Mouse (Mus musculus): ENCODE results near the gene Rpl9-ps6. TPM values are rescaled to one million over a fixed set of nuclear protein-coding genes. Genes with fewer than 3 reads are reported as not detected.
"Not testable (repeated sequence)": the region's sequence is repeated elsewhere in the genome, so short reads cannot be mapped to it uniquely, and the experiment has no call there.

The Rpl9-ps6 gene
- polyA plus RNA-seq, 1 experiment from 2014 or later = 91.9 TPM

- Histone ChIP-seq H3K27me3 (ENCODE audit: control insufficient read depth, insufficient read depth, low read length) (no peaks in the 10 kb centered on the region), H3K36me3 (ENCODE audit: control insufficient read depth, insufficient read depth, low read length) (no peaks in the 10 kb centered on the region), H3K9me3 (ENCODE audit: control insufficient read depth, low read length) (no peaks in the 10 kb centered on the region), H3K4me2 (ENCODE audit: low read length) (no peak overlapping the region), H3K4me3 (replicated peaks; ENCODE audit: low read depth, low read length) (no peak overlapping the region), H3K9ac (replicated peaks; ENCODE audit: low read length) (no peak overlapping the region), H3K27ac (replicated peaks; ENCODE audit: low read depth, low read length) (no peak overlapping the region), H3K4me1 (ENCODE audit: control insufficient read depth, insufficient read depth, low read length) (no peaks in the 10 kb centered on the region)
- DNase-seq = no peak
- no peak for ATAC-seq (ENCODE audit: low FRiP score, low TSS enrichment)
- WGBS = 91% methylated on average over 12 of the region's 12 CpGs
These were observed 9.8 kb upstream of the Rpl9-ps6 start for GRCm38 (mm10) chr19:32476016-32476711.

GRCm38 (mm10) chr19:32470570-32471263, 4.3 kb upstream of the Rpl9-ps6 start:
- H3K9me3 ChIP-seq (ENCODE audit: control insufficient read depth, low read length) = no peaks in the 10 kb centered on the region
- no peak overlapping the region for H3K9ac ChIP-seq (replicated peaks; ENCODE audit: low read length)
- no peaks in the 10 kb centered on the region for H3K36me3 ChIP-seq (ENCODE audit: control insufficient read depth, insufficient read depth, low read length)
- H3K27me3 ChIP-seq (ENCODE audit: control insufficient read depth, insufficient read depth, low read length) = no peaks in the 10 kb centered on the region
- no peak overlapping the region for H3K4me2 ChIP-seq (ENCODE audit: low read length)
- H3K27ac ChIP-seq (replicated peaks; ENCODE audit: low read depth, low read length) = no peak overlapping the region
- H3K4me1 ChIP-seq (ENCODE audit: control insufficient read depth, insufficient read depth, low read length) = no peaks in the 10 kb centered on the region
- peak; percentile 34; the same call in 1 of the 2 replicates for ATAC-seq (ENCODE audit: low FRiP score, low TSS enrichment)
- WGBS = 90% methylated on average over 13 of the region's 13 CpGs
- DNase-seq = no peak
- H3K4me3 ChIP-seq (replicated peaks; ENCODE audit: low read depth, low read length) = no peak overlapping the region

GRCm38 (mm10) chr19:32470059-32470497, 3.7 kb upstream of the Rpl9-ps6 start:
- Histone ChIP-seq H3K4me3 (replicated peaks; ENCODE audit: low read depth, low read length) (no peak overlapping the region), H3K27me3 (ENCODE audit: control insufficient read depth, insufficient read depth, low read length) (no peaks in the 10 kb centered on the region), H3K9ac (replicated peaks; ENCODE audit: low read length) (no peak overlapping the region), H3K27ac (replicated peaks; ENCODE audit: low read depth, low read length) (no peak overlapping the region), H3K9me3 (ENCODE audit: control insufficient read depth, low read length) (no peaks in the 10 kb centered on the region), H3K4me2 (ENCODE audit: low read length) (no peak overlapping the region), H3K4me1 (ENCODE audit: control insufficient read depth, insufficient read depth, low read length) (no peaks in the 10 kb centered on the region), H3K36me3 (ENCODE audit: control insufficient read depth, insufficient read depth, low read length) (no peaks in the 10 kb centered on the region)
- DNase-seq (peak; percentile 86), ATAC-seq (ENCODE audit: low FRiP score, low TSS enrichment) (peak; percentile 31; the same call in 1 of the 2 replicates)
- WGBS = 33% methylated on average over 6 of the region's 6 CpGs

DNA sequence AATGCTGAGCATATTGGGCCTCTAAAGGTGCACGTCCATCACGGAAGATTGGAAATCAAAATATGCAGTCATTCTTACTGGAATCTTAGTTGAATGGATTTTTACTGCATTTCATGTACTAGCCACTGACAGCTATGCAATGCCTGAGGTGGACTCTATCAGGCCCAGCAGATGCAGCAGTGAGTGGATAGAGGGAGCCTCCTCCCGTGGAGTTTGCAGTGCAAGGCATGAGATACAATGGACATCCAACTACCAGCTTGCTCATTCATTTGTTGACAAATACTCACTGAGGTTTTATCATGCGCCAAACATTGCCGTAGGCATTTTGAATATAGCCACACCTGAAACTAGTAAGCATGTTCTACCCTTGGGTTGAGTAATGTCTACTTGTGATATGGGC, 947 bp upstream of the Rpl9-ps6 start:
- H3K9ac ChIP-seq (replicated peaks; ENCODE audit: low read length) = no peak overlapping the region
- ATAC-seq (ENCODE audit: low FRiP score, low TSS enrichment) = no peak
- H3K27me3 ChIP-seq (ENCODE audit: control insufficient read depth, insufficient read depth, low read length) = no peaks in the 10 kb centered on the region
- no peak overlapping the region for H3K4me3 ChIP-seq (replicated peaks; ENCODE audit: low read depth, low read length)
- no peaks in the 10 kb centered on the region for H3K9me3 ChIP-seq (ENCODE audit: control insufficient read depth, low read length)
- H3K4me2 ChIP-seq (ENCODE audit: low read length) = no peak overlapping the region
- WGBS = 93% methylated on average over 5 of the region's 5 CpGs
- H3K36me3 ChIP-seq (ENCODE audit: control insufficient read depth, insufficient read depth, low read length) = no peaks in the 10 kb centered on the region
- no peaks in the 10 kb centered on the region for H3K4me1 ChIP-seq (ENCODE audit: control insufficient read depth, insufficient read depth, low read length)
- no peak overlapping the region for H3K27ac ChIP-seq (replicated peaks; ENCODE audit: low read depth, low read length)
- DNase-seq = no peak

DNA sequence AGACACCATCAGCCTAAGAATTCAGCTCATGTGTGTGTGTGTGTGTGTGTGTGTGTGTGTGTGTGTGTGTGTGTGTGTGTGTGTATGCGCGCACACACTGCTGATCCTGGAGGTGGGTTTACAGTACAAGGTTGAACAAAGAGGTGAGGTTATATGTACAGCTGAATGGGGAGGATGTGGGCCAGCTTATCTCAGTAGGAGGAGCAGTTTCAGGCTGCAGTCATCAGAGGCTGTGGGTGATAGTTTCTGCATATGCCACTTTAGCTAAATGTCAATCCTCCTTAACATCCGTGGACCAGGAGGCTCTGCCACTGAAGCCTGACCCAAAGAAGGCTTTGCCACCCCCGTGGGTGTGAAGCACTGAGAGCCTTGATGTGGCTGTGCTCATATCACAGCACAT, 1.1 kb downstream of the Rpl9-ps6 start:
- H3K9ac ChIP-seq (replicated peaks; ENCODE audit: low read length) = no peak overlapping the region
- no peak overlapping the region for H3K4me3 ChIP-seq (replicated peaks; ENCODE audit: low read depth, low read length)
- no peak overlapping the region for H3K4me2 ChIP-seq (ENCODE audit: low read length)
- H3K4me1 ChIP-seq (ENCODE audit: control insufficient read depth, insufficient read depth, low read length) = no peaks in the 10 kb centered on the region
- H3K27me3 ChIP-seq (ENCODE audit: control insufficient read depth, insufficient read depth, low read length) = no peaks in the 10 kb centered on the region
- 87% methylated on average over 4 of the region's 4 CpGs for WGBS
- no peak overlapping the region for H3K27ac ChIP-seq (replicated peaks; ENCODE audit: low read depth, low read length)
- no peak for ATAC-seq (ENCODE audit: low FRiP score, low TSS enrichment)
- peaks cover under 1% of the 10 kb centered on the region; the same call in 1 of the 2 replicates for H3K9me3 ChIP-seq (ENCODE audit: control insufficient read depth, low read length)
- no peak for DNase-seq
- H3K36me3 ChIP-seq (ENCODE audit: control insufficient read depth, insufficient read depth, low read length) = no peaks in the 10 kb centered on the region

- Histone ChIP-seq H3K36me3 (ENCODE audit: control insufficient read depth, insufficient read depth, low read length) (no peaks in the 10 kb centered on the region), H3K4me3 (replicated peaks; ENCODE audit: low read depth, low read length) (no peak overlapping the region), H3K27me3 (ENCODE audit: control insufficient read depth, insufficient read depth, low read length) (no peaks in the 10 kb centered on the region), H3K9ac (replicated peaks; ENCODE audit: low read length) (no peak overlapping the region), H3K4me1 (ENCODE audit: control insufficient read depth, insufficient read depth, low read length) (no peaks in the 10 kb centered on the region), H3K4me2 (ENCODE audit: low read length) (no peak overlapping the region), H3K9me3 (ENCODE audit: control insufficient read depth, low read length) (peaks cover 6% of the 10 kb centered on the region; the same call in 1 of the 2 replicates), H3K27ac (replicated peaks; ENCODE audit: low read depth, low read length) (no peak overlapping the region)
- ATAC-seq (ENCODE audit: low FRiP score, low TSS enrichment) (no peak), DNase-seq (no peak)
- WGBS = 93% methylated on average over 6 of the region's 6 CpGs
These were observed 3.3 kb downstream of the Rpl9-ps6 start for GRCm38 (mm10) chr19:32463037-32463436.

- not testable (repeated sequence) for H3K4me1 ChIP-seq (ENCODE audit: control insufficient read depth, insufficient read depth, low read length); ATAC-seq (ENCODE audit: low FRiP score, low TSS enrichment)
These were observed 8.7 kb downstream of the Rpl9-ps6 start for GRCm38 (mm10) chr19:32457631-32458030.

GRCm38 (mm10) chr19:32456744-32457143, 9.6 kb downstream of the Rpl9-ps6 start:
- no peak overlapping the region for H3K9ac ChIP-seq (replicated peaks; ENCODE audit: low read length)
- H3K4me3 ChIP-seq (replicated peaks; ENCODE audit: low read depth, low read length) = no peak overlapping the region
- H3K9me3 ChIP-seq (ENCODE audit: control insufficient read depth, low read length) = peaks cover 6% of the 10 kb centered on the region; the same call in 1 of the 2 replicates
- no peaks in the 10 kb centered on the region for H3K4me1 ChIP-seq (ENCODE audit: control insufficient read depth, insufficient read depth, low read length)
- H3K27ac ChIP-seq (replicated peaks; ENCODE audit: low read depth, low read length) = no peak overlapping the region
- 91% methylated on average over 2 of the region's 2 CpGs for WGBS
- DNase-seq (no peak), ATAC-seq (ENCODE audit: low FRiP score, low TSS enrichment) (no peak)
- no peak overlapping the region for H3K4me2 ChIP-seq (ENCODE audit: low read length)
- H3K36me3 ChIP-seq (ENCODE audit: control insufficient read depth, insufficient read depth, low read length) = no peaks in the 10 kb centered on the region
- no peaks in the 10 kb centered on the region for H3K27me3 ChIP-seq (ENCODE audit: control insufficient read depth, insufficient read depth, low read length)

More at GRCm38 (mm10) chr19:32457631-32458030, 8.7 kb downstream of the Rpl9-ps6 start:
- not testable (repeated sequence) for H3K36me3 ChIP-seq (ENCODE audit: control insufficient read depth, insufficient read depth, low read length); H3K4me2 ChIP-seq (ENCODE audit: low read length); H3K9ac ChIP-seq (replicated peaks; ENCODE audit: low read length); H3K27me3 ChIP-seq (ENCODE audit: control insufficient read depth, insufficient read depth, low read length); H3K9me3 ChIP-seq (ENCODE audit: control insufficient read depth, low read length); H3K4me3 ChIP-seq (replicated peaks; ENCODE audit: low read depth, low read length); H3K27ac ChIP-seq (replicated peaks; ENCODE audit: low read depth, low read length); DNase-seq
- 83% methylated on average over 8 of the region's 8 CpGs for WGBS

DNA sequence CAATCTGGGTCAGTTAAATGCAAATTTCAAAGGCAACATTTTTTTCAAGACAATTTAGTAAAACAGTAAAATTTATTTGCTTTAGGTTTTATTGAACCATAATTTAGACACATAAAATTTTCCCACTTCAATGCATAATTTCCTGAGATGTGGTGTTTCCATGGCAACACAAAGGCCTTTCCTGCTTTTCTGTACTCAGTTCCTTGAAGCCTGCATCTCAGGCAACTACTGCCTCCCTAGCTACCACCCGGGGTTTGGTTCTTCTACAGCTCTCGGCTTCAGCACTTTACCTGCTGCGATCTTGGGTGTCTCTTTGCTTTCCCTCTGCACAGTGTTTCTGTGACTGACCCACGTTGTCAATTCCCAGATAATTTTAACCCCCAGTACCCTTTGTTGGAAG, 14.1 kb downstream of the Rpl9-ps6 start:
- Histone ChIP-seq H3K36me3 (ENCODE audit: control insufficient read depth, insufficient read depth, low read length) (no peaks in the 10 kb centered on the region), H3K27ac (replicated peaks; ENCODE audit: low read depth, low read length) (no peak overlapping the region), H3K9ac (replicated peaks; ENCODE audit: low read length) (no peak overlapping the region), H3K27me3 (ENCODE audit: control insufficient read depth, insufficient read depth, low read length) (no peaks in the 10 kb centered on the region), H3K4me1 (ENCODE audit: control insufficient read depth, insufficient read depth, low read length) (no peaks in the 10 kb centered on the region), H3K4me3 (replicated peaks; ENCODE audit: low read depth, low read length) (no peak overlapping the region), H3K4me2 (ENCODE audit: low read length) (no peak overlapping the region), H3K9me3 (ENCODE audit: control insufficient read depth, low read length) (no peaks in the 10 kb centered on the region)
- 75% methylated on average over 4 of the region's 4 CpGs for WGBS
- DNase-seq (peak; percentile 33), ATAC-seq (ENCODE audit: low FRiP score, low TSS enrichment) (no peak)

Data from midbrain, embryonic 14.5 days (tissue).